Mouse (Mus musculus): Measurements from ENCODE around the gene Fam69a.
"Not testable (repeated sequence)": the region's sequence is repeated elsewhere in the genome, so short reads cannot be mapped to it uniquely, and the experiment has no call there.

Gene Fam69a

DNA sequence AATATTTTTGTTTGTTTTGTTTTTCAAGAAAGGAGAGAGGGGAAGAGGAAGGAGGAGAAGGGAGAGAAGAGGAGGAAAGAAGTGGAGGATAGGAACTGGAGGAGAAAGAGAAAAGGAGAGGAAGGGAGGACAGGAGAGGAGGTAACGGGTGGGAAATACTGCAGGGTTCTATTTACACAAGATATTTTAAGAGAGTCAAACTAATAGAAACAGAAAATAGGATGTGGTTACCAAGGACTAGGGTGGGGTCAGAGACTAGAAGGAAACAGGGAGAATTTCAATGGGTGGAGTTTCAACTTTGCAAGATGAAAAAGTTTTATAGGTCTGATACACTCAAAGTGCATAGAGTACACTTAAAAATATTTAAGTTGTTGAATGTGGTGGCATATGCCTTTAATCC, 7.0 kb downstream of the Fam69a start:
- DNase-seq (ENCODE audit: low spot score), result no peak

DNA sequence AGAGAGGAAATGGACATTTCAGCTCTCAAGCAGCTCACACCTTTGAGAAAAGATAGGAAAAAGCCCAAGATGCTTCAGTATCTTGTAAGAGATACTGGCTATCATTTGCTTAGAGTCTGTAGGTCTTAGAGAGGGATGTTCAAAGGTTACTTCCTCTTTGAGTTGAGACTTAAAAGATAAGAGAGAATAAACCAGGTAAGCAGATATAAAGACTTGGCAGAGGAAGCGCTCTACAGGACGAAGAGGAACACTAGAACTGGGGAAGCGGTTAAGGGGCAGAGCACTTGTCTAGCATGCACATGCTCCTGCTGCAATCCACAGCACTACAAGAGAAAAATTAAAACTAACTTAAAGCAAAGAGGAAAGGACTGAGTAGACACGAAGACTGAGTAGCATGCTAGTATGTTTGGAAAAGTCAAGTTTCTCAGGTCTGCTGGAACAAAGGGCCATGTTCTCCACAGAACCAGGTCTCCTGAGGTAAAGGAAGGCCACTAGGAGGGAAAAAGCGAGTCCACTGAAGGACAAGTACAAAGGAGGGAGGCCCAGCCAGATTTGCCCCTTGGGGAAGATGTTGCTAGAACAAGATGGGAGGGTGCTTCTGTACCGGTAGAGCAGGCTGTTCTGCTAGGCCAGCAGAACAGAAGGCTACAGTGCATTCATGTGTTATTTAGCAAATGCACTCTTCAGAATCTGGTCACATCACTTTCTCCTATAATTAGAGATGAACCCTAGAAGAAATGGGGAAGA, 8.4 kb downstream of the Fam69a start:
- DNase-seq (ENCODE audit: low spot score), result no peak

DNA sequence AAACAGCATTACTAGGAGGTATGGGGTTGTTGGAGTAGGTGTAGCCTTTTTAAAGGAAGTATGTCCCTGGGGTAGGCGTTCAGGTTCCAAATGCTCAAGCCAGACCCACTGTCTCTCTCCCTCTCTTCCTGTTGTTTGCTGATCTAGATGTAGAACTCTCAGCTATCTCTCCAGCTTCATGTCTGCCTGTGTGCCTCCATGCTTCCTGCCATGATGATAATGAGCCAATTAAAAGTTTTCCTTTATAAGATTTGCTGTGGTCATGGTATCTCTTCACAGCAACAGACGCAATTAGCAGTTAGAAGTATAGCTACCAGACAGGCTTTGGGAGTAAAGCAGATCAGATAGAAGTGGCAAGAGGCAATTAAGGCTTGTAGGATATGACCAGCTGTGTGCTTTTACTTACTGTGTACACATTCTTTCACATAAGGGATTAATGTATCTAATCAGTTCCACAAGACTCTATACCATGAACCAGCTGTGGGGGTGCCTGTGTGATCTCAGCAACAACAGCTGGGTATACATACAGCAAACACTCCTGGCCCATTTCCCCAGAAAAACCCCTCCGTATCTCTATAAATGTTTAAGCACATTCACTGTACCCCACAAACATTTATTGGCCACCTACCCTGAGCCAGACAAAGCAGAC, 9.1 kb downstream of the Fam69a start:
- DNase-seq (ENCODE audit: low spot score), result no peak

DNA sequence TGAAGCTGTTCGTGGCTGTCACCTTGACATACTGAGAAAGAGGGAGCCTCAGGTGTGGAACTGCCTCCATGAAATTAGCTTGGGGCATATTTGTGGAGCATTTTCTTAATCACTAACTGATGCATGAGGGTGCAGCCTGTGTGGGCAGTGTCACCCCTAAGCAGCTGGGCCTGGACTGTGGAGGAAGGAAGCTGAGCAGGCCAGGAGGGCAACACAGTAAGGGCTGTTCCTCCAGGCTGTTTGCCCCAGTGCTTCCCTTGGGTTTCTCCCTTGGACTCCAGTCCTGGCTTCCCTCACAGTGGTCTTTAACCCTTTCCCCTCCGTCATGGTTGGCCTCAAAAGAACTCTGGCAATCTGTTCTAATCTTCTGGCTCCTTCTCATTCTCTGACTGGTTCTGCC, 13.6 kb downstream of the Fam69a start:
- no peak for DNase-seq (ENCODE audit: low spot score)

DNA sequence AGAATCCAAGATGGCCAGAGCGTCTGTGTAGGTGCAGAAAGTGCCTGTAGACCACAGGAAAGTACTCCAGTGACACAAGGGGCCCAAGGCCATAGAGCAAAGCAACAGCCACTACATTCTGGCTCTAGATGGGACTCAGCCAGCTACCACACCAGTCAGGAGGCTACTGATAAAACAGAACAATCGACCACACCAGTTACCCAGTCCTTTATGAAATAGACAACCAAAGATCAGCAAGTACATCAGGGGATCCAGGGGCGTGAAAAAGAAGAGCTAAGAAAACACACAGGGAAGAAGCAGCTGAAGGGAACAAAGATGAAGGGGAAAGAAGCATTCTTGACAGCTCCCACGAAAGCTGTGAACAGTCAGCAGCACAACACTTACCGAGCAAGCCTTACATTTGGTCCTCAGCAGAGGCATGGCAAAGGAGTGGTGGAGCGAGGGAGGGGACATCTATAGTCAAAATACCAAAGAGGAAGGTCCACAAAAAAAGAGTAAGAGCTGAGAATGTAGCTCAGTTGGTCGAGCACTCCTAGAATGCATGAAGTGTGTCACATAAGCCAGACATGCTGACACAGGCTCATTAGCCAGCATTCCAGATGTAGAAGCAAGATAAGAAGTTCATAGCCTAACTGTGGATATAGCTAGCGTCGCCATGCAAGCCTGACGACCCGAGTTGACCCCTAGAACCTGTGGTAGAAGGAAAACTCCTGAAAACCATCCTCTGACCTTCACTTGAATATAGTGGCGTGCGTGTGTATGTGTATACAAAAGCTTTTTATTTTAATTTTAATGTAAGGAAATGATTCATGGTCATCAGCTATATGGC, 14.2 kb downstream of the Fam69a start:
- no peak for DNase-seq (ENCODE audit: low spot score)

DNA sequence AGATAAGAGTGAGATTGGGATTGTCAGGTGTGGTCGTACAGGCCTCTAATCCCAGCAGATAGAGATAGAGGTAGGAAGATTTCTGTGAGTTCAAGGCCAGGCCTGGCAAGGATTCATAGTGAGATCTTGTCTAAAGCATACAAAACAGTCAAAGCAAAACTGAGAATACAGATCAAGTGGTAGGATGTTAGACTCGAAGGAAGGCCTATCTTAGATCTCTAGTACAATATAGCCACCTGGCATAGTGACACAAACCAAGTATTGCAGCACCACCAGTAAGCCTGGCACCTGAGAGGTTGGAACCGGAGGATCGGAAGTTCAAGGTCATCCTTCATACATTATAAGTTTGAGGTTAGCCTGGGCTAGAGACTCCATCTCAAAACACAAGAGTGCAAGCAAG, 15.8 kb downstream of the Fam69a start:
- no peak for DNase-seq (ENCODE audit: low spot score)

DNA sequence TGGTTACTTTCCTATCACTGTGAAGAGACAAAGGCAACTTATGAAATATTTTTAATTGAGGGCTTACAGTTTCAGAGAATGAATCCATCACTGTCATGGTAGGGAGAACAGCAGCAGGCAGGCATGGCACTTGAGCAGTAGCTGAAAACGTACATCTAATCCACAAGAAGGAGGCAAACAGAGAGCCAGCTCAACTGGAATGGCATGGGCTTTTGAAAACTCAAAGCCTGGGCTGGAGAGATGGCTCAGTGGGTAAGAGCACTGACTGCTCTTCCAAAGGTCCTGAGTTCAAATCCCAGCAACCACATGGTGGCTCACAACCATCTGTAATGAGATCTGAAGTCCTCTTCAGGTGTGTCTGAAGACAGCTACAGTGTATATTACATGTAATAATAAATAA, 17.1 kb downstream of the Fam69a start:
- not testable (repeated sequence) for DNase-seq (ENCODE audit: low spot score)

DNA sequence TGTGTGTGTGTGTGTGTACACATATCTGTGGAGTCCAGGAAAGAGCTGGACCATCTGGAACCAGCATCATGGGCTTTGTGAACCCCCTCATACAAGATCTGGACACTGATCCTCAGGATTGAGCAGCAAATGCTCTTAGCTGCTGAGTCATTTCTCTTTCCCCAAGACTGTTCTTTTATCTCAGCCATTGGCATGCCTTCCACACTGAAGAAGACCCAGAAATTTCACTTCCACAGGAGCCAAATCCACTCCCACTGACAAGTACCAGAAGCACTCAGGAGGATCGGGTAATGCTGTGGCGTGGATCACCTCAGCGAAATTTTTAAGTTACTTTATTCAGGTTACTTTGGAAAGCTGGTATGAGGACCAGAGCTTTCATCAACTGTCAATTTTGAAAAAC, 18.8 kb downstream of the Fam69a start:
- no peak for DNase-seq (ENCODE audit: low spot score)

DNA sequence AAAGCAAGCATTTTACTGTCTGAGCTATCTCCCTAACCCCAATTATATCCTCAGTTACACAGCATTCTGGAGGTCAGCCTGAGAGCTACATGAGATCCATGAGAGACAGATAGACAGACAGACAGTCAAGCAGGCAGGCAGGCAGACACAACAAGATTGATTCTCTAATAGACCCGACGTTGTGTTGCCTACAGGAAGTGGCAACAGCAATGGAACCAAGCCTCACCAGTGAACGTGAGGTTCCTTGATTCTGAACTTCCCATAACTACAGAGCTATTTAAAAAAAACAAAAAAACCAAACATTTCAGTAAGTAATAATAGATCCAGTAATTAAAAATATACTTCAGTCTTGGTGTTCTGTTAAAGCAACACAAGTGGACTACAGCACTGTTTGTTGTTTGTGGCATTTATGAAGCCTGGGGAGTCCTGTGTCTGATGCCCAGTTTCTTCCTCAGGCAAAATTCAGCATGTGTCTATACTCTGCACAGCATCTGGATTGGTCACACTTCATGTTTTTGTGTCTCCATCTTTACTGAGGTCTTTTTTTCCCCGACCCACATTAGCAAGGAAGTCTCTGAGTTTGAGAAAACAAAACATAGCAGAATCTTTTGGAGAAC, 19.9 kb downstream of the Fam69a start:
- no peak for DNase-seq (ENCODE audit: low spot score)

DNA sequence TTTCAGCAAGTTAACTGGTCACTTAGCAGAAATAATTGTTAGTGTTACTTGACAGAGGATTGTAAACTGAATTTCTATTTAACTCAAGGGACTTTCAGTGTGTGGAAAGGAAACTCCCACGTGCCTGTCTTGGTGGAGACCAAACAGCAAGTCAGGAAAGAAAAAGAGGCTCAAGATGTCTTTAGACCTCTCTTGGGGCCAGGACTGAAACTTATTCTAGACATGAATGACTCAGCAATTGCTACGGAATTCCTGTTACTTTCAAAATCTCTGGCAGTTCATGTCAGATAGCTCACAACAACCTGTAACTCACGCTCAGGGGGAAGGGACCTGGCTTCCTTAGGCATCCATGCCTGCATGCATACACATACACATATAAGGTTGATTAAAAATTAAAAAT, 20.7 kb downstream of the Fam69a start:
- no peak for DNase-seq (ENCODE audit: low spot score)

DNA sequence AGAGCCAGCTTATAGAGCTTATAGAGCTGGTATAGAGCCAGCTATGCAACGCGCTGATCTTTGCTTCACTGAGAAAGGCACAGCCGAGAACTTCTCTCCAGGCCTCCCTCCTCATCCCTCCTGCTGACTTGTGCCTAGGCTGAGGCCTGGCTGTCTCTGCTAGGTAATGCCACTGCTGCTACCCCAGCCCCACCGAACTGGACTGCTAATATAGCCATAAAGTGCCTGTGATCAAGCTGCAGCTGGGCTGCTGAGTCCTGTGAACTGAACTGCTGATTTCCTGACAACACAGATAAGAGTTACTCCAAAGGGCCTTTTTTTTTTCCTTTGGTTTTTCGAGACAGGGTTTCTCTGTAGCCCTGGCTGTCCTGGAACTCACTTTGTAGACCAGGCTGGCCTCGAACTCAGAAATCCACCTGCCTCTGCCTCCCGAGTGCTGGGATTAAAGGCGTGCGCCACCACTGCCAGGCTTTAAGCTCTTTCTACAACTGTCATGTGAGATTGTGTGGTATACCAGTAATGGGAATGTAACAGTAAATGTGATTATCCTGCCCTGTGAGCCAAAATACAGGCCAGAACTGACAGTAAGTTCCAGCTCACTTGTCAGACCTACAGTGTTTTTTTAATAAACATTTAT, 21.4 kb downstream of the Fam69a start:
- no peak for DNase-seq (ENCODE audit: low spot score)

DNA sequence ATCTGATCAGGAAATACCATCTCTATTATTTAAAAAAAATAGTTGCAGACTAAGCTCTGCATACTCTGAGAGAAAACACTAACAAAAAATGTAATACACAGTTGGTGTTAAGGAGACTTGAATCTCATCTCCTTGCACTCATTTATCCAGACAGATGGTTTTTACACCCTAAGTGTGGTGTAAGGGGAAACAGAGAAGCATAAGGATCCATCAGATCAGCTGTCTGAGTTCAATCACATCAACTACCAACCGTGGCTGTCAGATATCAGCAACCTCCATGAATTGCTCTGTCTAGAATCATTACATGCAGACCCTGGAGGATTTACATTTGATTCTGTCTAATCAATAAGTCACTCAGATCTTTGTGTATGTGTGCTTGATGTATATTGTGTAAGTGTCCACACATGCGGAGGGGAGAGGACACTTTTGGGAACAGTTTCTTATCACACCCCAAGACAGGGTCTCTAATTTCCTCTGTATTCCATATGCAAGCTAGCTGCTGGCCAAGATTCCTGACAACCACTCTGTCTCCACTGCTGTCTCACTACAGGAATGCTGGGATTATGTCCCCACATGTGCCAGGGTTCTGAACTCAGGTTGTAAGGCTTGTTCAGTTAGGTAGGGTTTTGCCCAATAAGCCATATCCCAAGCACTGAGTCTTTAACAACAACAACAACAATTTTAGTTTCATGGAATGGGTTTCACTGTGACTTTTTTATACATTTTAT, 22.7 kb downstream of the Fam69a start:
- DNase-seq (ENCODE audit: low spot score), result no peak

DNA sequence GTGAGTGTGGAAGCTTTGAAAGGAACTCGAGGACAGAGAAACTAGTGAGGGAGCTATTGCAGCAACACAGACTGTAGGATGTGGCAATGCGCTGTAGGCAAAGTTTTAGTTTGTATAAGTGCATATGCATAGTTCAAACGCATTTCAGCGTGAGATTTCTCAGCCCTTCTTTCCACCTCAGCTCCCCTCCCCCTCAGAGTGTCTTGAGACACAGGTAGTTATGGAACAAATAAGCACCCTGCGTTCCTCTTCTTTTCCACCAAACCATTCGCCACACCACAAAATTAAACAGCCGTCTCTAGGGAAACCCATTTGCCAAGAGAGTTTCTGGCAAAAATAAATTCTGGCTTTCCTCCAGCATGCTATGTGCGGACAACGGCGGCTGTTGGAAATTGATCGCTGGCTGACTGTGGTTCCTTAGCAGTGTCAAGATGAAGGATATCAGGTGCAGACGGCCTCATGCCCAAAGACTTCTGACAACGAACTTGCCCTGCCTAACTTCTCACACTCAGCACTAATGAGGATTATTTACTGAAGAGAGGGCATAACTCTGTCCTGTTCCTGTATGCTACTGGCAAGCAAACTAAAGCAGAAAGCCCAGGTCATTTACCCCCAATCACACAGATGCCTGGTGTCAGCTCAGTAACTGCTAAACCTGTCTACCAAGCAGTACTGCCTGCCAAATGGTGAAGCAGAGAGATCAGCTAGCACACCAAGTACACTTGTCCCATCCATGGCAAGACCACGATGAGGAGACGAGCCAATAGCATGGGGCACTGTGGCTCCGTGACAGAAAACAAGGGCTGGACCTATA, 25.2 kb downstream of the Fam69a start:
- DNase-seq (ENCODE audit: low spot score), result no peak

DNA sequence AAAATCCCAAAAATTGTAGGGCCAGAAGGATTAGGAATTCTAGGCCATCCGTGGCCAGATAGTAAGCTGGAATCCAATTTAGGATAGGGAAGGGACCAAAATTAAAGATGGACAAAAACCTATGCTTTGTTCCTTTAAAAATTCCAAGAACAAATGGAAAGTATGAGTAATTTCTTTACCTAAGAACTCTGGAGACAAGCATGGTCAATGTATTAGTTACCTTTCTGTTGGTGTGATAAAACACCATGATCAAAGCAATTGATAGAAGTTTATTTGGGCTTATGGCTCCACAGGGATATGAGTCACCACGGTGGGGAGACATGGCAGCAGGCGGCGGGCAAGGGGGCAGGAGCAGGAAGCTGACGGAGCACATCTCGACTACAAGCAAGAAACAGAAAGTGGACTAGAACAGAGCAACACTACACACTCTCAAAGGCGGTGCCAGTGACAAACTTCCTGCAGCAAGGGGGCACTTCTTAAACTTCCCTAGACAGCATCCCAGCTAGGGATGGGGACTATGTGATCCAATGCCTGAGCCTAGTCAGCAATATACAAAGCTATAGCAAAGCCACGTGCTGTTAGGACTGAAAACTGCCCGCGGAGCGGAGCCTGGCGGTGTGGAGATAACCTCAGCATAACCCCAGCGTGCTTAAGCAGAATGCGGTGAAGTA, 26.2 kb downstream of the Fam69a start:
- no peak for DNase-seq (ENCODE audit: low spot score)

DNA sequence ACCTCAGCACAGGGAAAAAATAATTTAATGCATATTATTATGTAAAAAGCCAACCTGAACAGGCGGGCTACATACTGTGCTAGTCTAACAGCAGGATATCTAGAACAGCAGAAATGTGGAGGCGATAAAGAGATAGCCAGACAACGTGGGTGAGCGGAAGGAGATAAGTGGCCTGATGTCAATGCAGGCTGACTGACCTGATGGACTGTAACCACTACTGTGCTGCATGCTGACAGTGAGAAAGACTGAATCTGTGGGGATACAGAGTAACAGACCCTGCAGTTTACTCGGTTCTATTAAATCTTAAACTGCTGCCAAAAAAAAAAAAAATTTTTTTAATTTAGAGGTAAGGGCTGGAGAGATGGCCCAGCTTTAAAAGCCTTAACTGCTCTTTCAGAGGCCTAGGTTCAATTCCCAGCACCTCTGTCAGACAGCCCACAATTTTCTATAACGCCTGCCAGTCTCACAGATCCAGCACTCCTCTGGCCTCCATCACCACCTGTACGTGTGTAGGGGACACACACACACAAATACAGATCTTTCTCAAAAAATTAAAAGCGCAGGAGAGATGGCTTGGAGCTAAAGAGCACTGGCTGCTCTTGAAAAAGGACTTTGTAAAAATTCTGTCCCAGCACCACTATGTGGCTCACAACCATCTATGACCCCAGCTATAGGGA, 27.1 kb downstream of the Fam69a start:
- DNase-seq (ENCODE audit: low spot score), result no peak

DNA sequence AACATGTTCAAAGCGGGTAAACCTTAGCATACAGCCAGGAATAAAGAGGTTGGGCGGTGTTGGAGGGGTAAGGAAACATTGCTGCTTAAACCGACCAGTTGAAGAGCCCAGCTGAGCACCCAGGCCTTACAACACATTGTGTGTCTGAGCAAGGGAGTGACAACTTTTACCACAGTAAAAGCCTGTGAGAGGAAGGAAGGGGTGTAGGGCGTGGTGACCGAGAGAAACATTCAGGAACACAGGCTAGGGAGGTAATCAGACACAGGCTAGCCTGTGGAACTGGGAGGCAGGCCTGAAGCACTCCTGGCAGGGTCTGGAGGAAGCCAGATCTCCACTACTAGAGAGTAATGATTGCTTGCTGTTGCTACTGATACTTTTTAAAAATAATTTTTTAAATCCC, 36.2 kb downstream of the Fam69a start:
- DNase-seq (ENCODE audit: low spot score), result no peak

DNA sequence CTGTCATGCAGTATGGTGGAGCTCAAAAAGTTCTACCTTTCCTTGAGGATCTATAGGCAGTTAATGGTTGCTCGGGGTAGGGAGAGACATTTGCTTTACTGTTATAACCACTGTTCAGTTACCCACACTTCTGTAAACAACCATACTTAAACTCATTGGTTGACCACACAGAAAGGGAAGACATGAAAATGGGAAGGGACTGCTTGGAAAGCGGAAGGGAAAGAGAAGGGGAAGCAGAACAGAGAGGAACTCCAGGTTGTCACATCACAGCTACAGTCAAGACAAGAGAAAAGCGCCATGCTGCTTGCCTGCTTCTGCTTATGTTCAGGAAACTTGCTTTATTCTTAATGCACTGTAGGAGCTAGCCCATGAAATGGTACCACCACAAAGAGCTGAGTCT, 37.3 kb downstream of the Fam69a start:
- DNase-seq (ENCODE audit: low spot score), result no peak

DNA sequence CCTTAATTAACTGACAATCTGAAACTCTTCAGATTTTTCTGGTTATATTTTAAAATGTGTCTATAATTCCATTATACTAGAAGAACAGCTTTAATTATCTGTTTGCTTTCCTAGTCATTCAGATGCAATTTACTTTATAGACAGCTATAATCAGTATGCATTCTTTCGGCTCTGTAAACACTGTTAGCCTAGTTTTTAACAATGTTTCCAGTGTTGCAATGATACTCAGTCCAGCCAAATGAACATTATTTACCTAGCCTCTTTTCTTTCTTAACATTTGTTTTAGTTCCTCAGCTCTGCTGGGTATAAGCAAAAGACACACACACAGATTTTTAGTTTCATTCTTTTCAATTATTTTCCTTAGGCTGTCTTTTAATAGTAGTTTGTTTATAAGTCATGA, 38.0 kb downstream of the Fam69a start:
- DNase-seq (ENCODE audit: low spot score), result no peak

DNA sequence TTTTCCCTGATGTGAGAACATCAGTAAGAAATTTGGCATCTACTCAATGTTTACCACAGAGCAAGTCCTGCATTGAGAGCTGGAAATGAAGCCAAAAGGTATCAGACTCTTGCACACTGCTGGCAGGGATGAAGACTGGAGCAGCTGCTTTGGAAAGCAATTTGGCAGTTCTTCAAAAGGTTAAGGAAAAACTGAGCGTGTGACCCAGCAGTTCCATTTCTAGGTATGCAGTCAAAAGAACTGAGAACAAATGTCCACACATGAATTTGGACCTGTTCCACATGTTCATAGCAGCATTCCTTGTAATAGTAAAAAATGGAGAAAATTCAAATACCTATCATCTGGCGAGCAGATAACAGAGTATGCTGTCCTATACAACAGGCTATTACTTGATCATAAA, 39.3 kb downstream of the Fam69a start:
- DNase-seq (ENCODE audit: low spot score), result no peak

DNA sequence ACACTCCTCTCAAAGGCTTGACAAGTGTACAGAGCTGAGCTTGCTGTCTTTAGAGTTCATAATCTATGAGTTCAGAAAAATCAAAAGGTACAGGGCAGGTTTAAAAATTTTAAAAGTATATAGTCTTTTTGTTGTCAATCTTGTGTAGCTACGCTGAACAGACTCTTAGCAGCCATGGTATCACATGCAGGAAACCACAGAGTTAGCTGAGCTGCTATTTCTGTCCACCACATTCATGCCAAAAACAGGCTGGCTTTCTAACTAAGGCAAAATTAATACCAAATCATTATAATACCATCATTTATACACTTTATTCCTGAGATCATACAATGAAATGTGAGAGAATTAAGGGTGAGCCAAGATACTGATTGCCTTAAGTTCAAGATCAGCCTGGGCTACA, 40.4 kb downstream of the Fam69a start:
- no peak for DNase-seq (ENCODE audit: low spot score)

Measured in ovary, postnatal 10 days (tissue).